Mouse (Mus musculus) thymus, adult 2 months (tissue): ENCODE measurements at regions not wholly inside any gene's neighbourhood (a gene's known extent, or its start where the extent isn't known, plus 50 kb on each side); places are given as distances from the start of the nearest gene placed in this dataset.

Experiments
- CTCF ChIP-seq: fragments of 200-500 bp; IDR thresholded peaks from 2 replicates; pipeline ENCODE4 v1.5.1; 2012; ENCODE audit warnings: mild to moderate bottlenecking, control low read depth, low read length, moderate library complexity, borderline replicate concordance; ENCODE audit not compliant: control insufficient read depth, poor library complexity, insufficient read depth; ENCODE audit errors: extremely low read depth
- POLR2A ChIP-seq: fragments of 200-500 bp; IDR thresholded peaks from 2 replicates; pipeline ENCODE4 v1.6.1; 2012; ENCODE audit warnings: mild to moderate bottlenecking, low read length, control low read depth, moderate library complexity; ENCODE audit not compliant: control insufficient read depth, poor library complexity, insufficient read depth; ENCODE audit errors: extremely low read depth

GRCm38 (mm10) chr8:127742236-127742635 lies 616.2 kb upstream of the Nrp1 start:
- no peak for TF ChIP-seq CTCF
- TF ChIP-seq POLR2A, result no peak
